Mouse (Mus musculus) frontal cortex, adult 2 months (tissue): ENCODE results near the gene Lrrc61. TPM values are rescaled to one million over a fixed set of nuclear protein-coding genes. Genes with fewer than 3 reads are reported as not detected.

Source experiments
- polyA plus RNA-seq: library from polyadenylated mRNA; depleted of rRNA; stranded (reverse); fragments of >200 nt; gene quantifications from 2 replicates; pipeline ENCODE4 v1.2.3, GENCODE M21; 2012; rRNA removed

Gene Lrrc61
- polyA plus RNA-seq, 1 experiment: 29.2 TPM

Other genes starting within 250 kb of the Lrrc61 start
- gene Krba1, start 159.2 kb upstream of the Lrrc61 start, polyA plus RNA-seq: 44.5 and 48.0 TPM in 2 replicates
- gene Zfp467, start 109.0 kb upstream of the Lrrc61 start, polyA plus RNA-seq: 40.7 and 41.4 TPM in 2 replicates
- gene Sspo, start 106.6 kb upstream of the Lrrc61 start, polyA plus RNA-seq: 2.0 and 2.2 TPM in 2 replicates
- 448 and 479 TPM in 2 replicates for gene Atp6v0e2, start 17.2 kb upstream of the Lrrc61 start, polyA plus RNA-seq
- gene Rarres2, start 18.0 kb downstream of the Lrrc61 start, polyA plus RNA-seq: 12.8 and 19.2 TPM in 2 replicates
- not detected in 2 replicates for gene Gm45021, start 34.8 kb downstream of the Lrrc61 start, polyA plus RNA-seq
- gene Repin1, start 39.1 kb downstream of the Lrrc61 start, polyA plus RNA-seq: 85.2 and 91.0 TPM in 2 replicates
- not detected in 2 replicates for gene Gm44965, start 39.1 kb downstream of the Lrrc61 start, polyA plus RNA-seq
- gene Zfp775, start 47.3 kb downstream of the Lrrc61 start, polyA plus RNA-seq: 6.2 and 6.3 TPM in 2 replicates
- 22.3 and 22.7 TPM in 2 replicates for gene AI854703, start 72.0 kb downstream of the Lrrc61 start, polyA plus RNA-seq
- gene Gimap8, start 92.4 kb downstream of the Lrrc61 start, polyA plus RNA-seq: 1.4 and 2.1 TPM in 2 replicates
- gene Gimap9, start 121.3 kb downstream of the Lrrc61 start, polyA plus RNA-seq: 0.46 and 0.90 TPM in 2 replicates
- gene Gimap4, start 129.8 kb downstream of the Lrrc61 start, polyA plus RNA-seq: 0.68 and 0.69 TPM in 2 replicates
- 4.0 and 4.5 TPM in 2 replicates for gene Gimap6, start 153.4 kb downstream of the Lrrc61 start, polyA plus RNA-seq
- gene Gm28053, start 163.8 kb downstream of the Lrrc61 start, polyA plus RNA-seq: 0.54 and 2.1 TPM in 2 replicates
- not detected in 2 replicates for gene Gimap7, start 163.8 kb downstream of the Lrrc61 start, polyA plus RNA-seq
- 1.6 TPM in 2 replicates for gene Gimap1, start 184.3 kb downstream of the Lrrc61 start, polyA plus RNA-seq
- gene Gimap5, start 191.4 kb downstream of the Lrrc61 start, polyA plus RNA-seq: 0.67 and 0.82 TPM in 2 replicates
- 0.28 and 0.34 TPM in 2 replicates for gene Gimap3, start 216.1 kb downstream of the Lrrc61 start, polyA plus RNA-seq